Mouse (Mus musculus): ENCODE measurements around the gene Rars2. TPM values are rescaled to one million over a fixed set of nuclear protein-coding genes. Genes with fewer than 3 reads are reported as not detected.
"Not testable (repeated sequence)": the region's sequence is repeated elsewhere in the genome, so short reads cannot be mapped to it uniquely, and the experiment has no call there.

The Rars2 gene
- polyA plus RNA-seq (2012; ENCODE audit: insufficient read depth, insufficient read length, missing spikeins), result 15.1 and 18.5 TPM in 2 replicates

GRCm38 (mm10) chr4:34614630-34615094 lies at the start of gene Rars2, which contains the start of gene Orc3:
Gene Rars2 (plus strand): TSS chr4:34614957.
Gene Orc3 (minus strand): TSS chr4:34614944.
- Histone ChIP-seq H3K27ac (ENCODE audit: insufficient read depth, low read depth, low read length) (peak within 1 kb of the TSS; percentile 68), H3K4me3 (ENCODE audit: insufficient read depth, low read length) (peak within 1 kb of the TSS; percentile 94), H3K4me1 (ENCODE audit: control insufficient read depth, insufficient read depth, low read length) (peaks cover 22% of the 10 kb centered on the region)
- no peak for TF ChIP-seq POLR2A (IDR thresholded peaks at IDR 0.05; ENCODE audit: borderline replicate concordance, low read depth, low read length)
- no peak for TF ChIP-seq CTCF (IDR thresholded peaks at IDR 0.05; ENCODE audit: low read depth, low read length)

- H3K4me3 ChIP-seq (ENCODE audit: insufficient read depth, low read length), result no peak overlapping the region
- no peaks in the 10 kb centered on the region for H3K4me1 ChIP-seq (ENCODE audit: control insufficient read depth, insufficient read depth, low read length)
- H3K27ac ChIP-seq (ENCODE audit: insufficient read depth, low read depth, low read length), result no peak overlapping the region
- no peak for TF ChIP-seq CTCF (IDR thresholded peaks at IDR 0.05; ENCODE audit: low read depth, low read length)
- no peak for TF ChIP-seq POLR2A (IDR thresholded peaks at IDR 0.05; ENCODE audit: borderline replicate concordance, low read depth, low read length)
Observed at GRCm38 (mm10) chr4:34566226-34566625, 48.5 kb upstream of the Rars2 start.

GRCm38 (mm10) chr4:34572876-34573275 lies 41.9 kb upstream of the Rars2 start:
- Histone ChIP-seq H3K27ac (ENCODE audit: insufficient read depth, low read depth, low read length) (no peak overlapping the region), H3K4me1 (ENCODE audit: control insufficient read depth, insufficient read depth, low read length) (no peaks in the 10 kb centered on the region; the same call in 1 of the 2 replicates), H3K4me3 (ENCODE audit: insufficient read depth, low read length) (no peak overlapping the region)
- TF ChIP-seq CTCF (IDR thresholded peaks at IDR 0.05; ENCODE audit: low read depth, low read length) (no peak), POLR2A (IDR thresholded peaks at IDR 0.05; ENCODE audit: borderline replicate concordance, low read depth, low read length) (no peak)

GRCm38 (mm10) chr4:34577028-34577427 lies 37.7 kb upstream of the Rars2 start:
- no peak overlapping the region for H3K27ac ChIP-seq (ENCODE audit: insufficient read depth, low read depth, low read length)
- no peak overlapping the region for H3K4me3 ChIP-seq (ENCODE audit: insufficient read depth, low read length)
- H3K4me1 ChIP-seq (ENCODE audit: control insufficient read depth, insufficient read depth, low read length), result no peaks in the 10 kb centered on the region; the same call in 1 of the 2 replicates
- TF ChIP-seq CTCF (IDR thresholded peaks at IDR 0.05; ENCODE audit: low read depth, low read length) (no peak), POLR2A (IDR thresholded peaks at IDR 0.05; ENCODE audit: borderline replicate concordance, low read depth, low read length) (no peak)

- TF ChIP-seq POLR2A (IDR thresholded peaks at IDR 0.05; ENCODE audit: borderline replicate concordance, low read depth, low read length) (no peak), CTCF (IDR thresholded peaks at IDR 0.05; ENCODE audit: low read depth, low read length) (no peak)
- no peak overlapping the region for H3K4me3 ChIP-seq (ENCODE audit: insufficient read depth, low read length)
- H3K27ac ChIP-seq (ENCODE audit: insufficient read depth, low read depth, low read length), result no peak overlapping the region
- no peaks in the 10 kb centered on the region; the same call in 1 of the 2 replicates for H3K4me1 ChIP-seq (ENCODE audit: control insufficient read depth, insufficient read depth, low read length)
Observed at GRCm38 (mm10) chr4:34579215-34579614, 35.5 kb upstream of the Rars2 start.

GRCm38 (mm10) chr4:34581489-34581888 lies 33.3 kb upstream of the Rars2 start:
- not testable (repeated sequence) for H3K27ac ChIP-seq (ENCODE audit: insufficient read depth, low read depth, low read length); H3K4me3 ChIP-seq (ENCODE audit: insufficient read depth, low read length); H3K4me1 ChIP-seq (ENCODE audit: control insufficient read depth, insufficient read depth, low read length)

- no peak overlapping the region for H3K4me3 ChIP-seq (ENCODE audit: insufficient read depth, low read length)
Observed at GRCm38 (mm10) chr4:34581990-34582389, 32.8 kb upstream of the Rars2 start.

GRCm38 (mm10) chr4:34582476-34582875 lies 32.3 kb upstream of the Rars2 start:
- no peaks in the 10 kb centered on the region; the same call in 1 of the 2 replicates for H3K4me1 ChIP-seq (ENCODE audit: control insufficient read depth, insufficient read depth, low read length)
- H3K4me3 ChIP-seq (ENCODE audit: insufficient read depth, low read length), result no peak overlapping the region
- H3K27ac ChIP-seq (ENCODE audit: insufficient read depth, low read depth, low read length), result no peak overlapping the region
- TF ChIP-seq CTCF (IDR thresholded peaks at IDR 0.05; ENCODE audit: low read depth, low read length), result no peak
- TF ChIP-seq POLR2A (IDR thresholded peaks at IDR 0.05; ENCODE audit: borderline replicate concordance, low read depth, low read length), result no peak

More at GRCm38 (mm10) chr4:34581990-34582389, 32.8 kb upstream of the Rars2 start:
- Histone ChIP-seq H3K27ac (ENCODE audit: insufficient read depth, low read depth, low read length) (no peak overlapping the region), H3K4me1 (ENCODE audit: control insufficient read depth, insufficient read depth, low read length) (no peaks in the 10 kb centered on the region; the same call in 1 of the 2 replicates)
- TF ChIP-seq POLR2A (IDR thresholded peaks at IDR 0.05; ENCODE audit: borderline replicate concordance, low read depth, low read length), result no peak
- TF ChIP-seq CTCF (IDR thresholded peaks at IDR 0.05; ENCODE audit: low read depth, low read length), result no peak

- Histone ChIP-seq H3K27ac (ENCODE audit: insufficient read depth, low read depth, low read length) (no peak overlapping the region), H3K4me3 (ENCODE audit: insufficient read depth, low read length) (no peak overlapping the region), H3K4me1 (ENCODE audit: control insufficient read depth, insufficient read depth, low read length) (no peaks in the 10 kb centered on the region)
- TF ChIP-seq POLR2A (IDR thresholded peaks at IDR 0.05; ENCODE audit: borderline replicate concordance, low read depth, low read length) (no peak), CTCF (IDR thresholded peaks at IDR 0.05; ENCODE audit: low read depth, low read length) (no peak)
Observed at GRCm38 (mm10) chr4:34583427-34583826, 31.3 kb upstream of the Rars2 start.

- Histone ChIP-seq H3K4me3 (ENCODE audit: insufficient read depth, low read length) (no peak overlapping the region), H3K27ac (ENCODE audit: insufficient read depth, low read depth, low read length) (no peak overlapping the region), H3K4me1 (ENCODE audit: control insufficient read depth, insufficient read depth, low read length) (no peaks in the 10 kb centered on the region)
- TF ChIP-seq CTCF (IDR thresholded peaks at IDR 0.05; ENCODE audit: low read depth, low read length) (no peak), POLR2A (IDR thresholded peaks at IDR 0.05; ENCODE audit: borderline replicate concordance, low read depth, low read length) (no peak)
Observed at GRCm38 (mm10) chr4:34584871-34585607, 29.7 kb upstream of the Rars2 start.
